Mouse (Mus musculus) liver, adult 2 months (tissue): ENCODE results near the gene Frmpd4.

Source experiments
- CTCF ChIP-seq: fragments of 200-500 bp; IDR thresholded peaks from 2 replicates; pipeline ENCODE4 v1.5.1; 2011; ENCODE audit warnings: low read depth, low read length, control low read depth
- POLR2A ChIP-seq: fragments of 200-500 bp; IDR thresholded peaks from 2 replicates; pipeline ENCODE4 v1.6.1; 2011; ENCODE audit warnings: low read length, control low read depth; ENCODE audit not compliant: insufficient read depth; ENCODE audit errors: extremely low read depth

GRCm38 (mm10) chrX:168017792-168018191 is 559.2 kb downstream of the Frmpd4 start:
- TF ChIP-seq CTCF = no peak
- no peak for TF ChIP-seq POLR2A
